Mouse (Mus musculus) forebrain, postnatal 0 days (tissue): ENCODE measurements around the gene Dnajc3. TPM values are rescaled to one million over a fixed set of nuclear protein-coding genes. Genes with fewer than 3 reads are reported as not detected.

Experiments used
- ATAC-seq: fragments of 200-750 bp; cut with Nextera tagmentation; 2 replicates; pipeline ENCODE4 v1.8.0; 2017; ENCODE audit warnings: mild to moderate bottlenecking, moderate library complexity
- DNase-seq: peaks from one replicate; pipeline ENCODE4 v3.0.0-alpha.2; 2015
- H3K27ac ChIP-seq: fragments of 300-500 bp; sonication (generic); 2 replicates; pipeline ENCODE4 v1.5.1; 2014; ENCODE audit warnings: low read depth, mild to moderate bottlenecking, antibody characterized with exemption, low read length, moderate library complexity, mixed read lengths
- H3K27me3 ChIP-seq: fragments of 300-500 bp; sonication (generic); 2 replicates; pipeline ENCODE4 v1.6.1; 2014; ENCODE audit warnings: mild to moderate bottlenecking, low read length, mixed read lengths; ENCODE audit not compliant: insufficient read depth
- H3K36me3 ChIP-seq: fragments of 300-500 bp; sonication (generic); 2 replicates; pipeline ENCODE4 v1.6.1; 2014; ENCODE audit warnings: mild to moderate bottlenecking, moderate library complexity; ENCODE audit not compliant: insufficient read depth
- H3K4me1 ChIP-seq: fragments of 300-500 bp; sonication (generic); 2 replicates; pipeline ENCODE4 v1.6.1; 2014; ENCODE audit warnings: antibody characterized with exemption; ENCODE audit not compliant: insufficient read depth
- H3K4me2 ChIP-seq: fragments of 300-500 bp; sonication (generic); 2 replicates; pipeline ENCODE4 v1.6.1; 2014; ENCODE audit warnings: low read depth, mild to moderate bottlenecking, moderate library complexity
- H3K4me3 ChIP-seq: fragments of 300-500 bp; sonication (generic); 2 replicates; pipeline ENCODE4 v1.5.1; 2014; ENCODE audit warnings: low read depth, low read length, mixed read lengths
- H3K9ac ChIP-seq: fragments of 300-500 bp; sonication (generic); 2 replicates; pipeline ENCODE4 v1.6.1; 2014; ENCODE audit warnings: mild to moderate bottlenecking
- H3K9me3 ChIP-seq: fragments of 300-500 bp; sonication (generic); 2 replicates; pipeline ENCODE4 v1.6.1; 2016; ENCODE audit warnings: low read length
- CTCF ChIP-seq: sonication (generic); IDR thresholded peaks from 2 replicates; pipeline ENCODE4 v1.5.1; 2016; ENCODE audit warnings: antibody characterized with exemption, control low read depth, low read depth
- WGBS: fragments of 180-500 bp; shearing (Covaris S2); extraction: QIAGEN DNeasy Blood & Tissue Kit; methylation state at CpG from one replicate; pipeline ENCODE4 v1.1.7; 2014; 5-methylcytosine and 5-hydroxymethylcytosine counted together
- polyA plus RNA-seq: library from polyadenylated mRNA; unstranded; fragments of >200 nt; fragmentation: Nextera tagmentation; extraction: Ambion mirVana; gene quantifications from 2 replicates; pipeline ENCODE4 v1.2.1, GENCODE M21; 2015
- total RNA-seq: library from RNA; depleted of rRNA; stranded (reverse); fragments of >200 nt; gene quantifications from 2 replicates; pipeline ENCODE4 v1.2.3, GENCODE M21; 2014

Dnajc3 gene
- total and polyA plus RNA-seq, 2 experiments from 2014 or later = 19.4 to 27.0 TPM

GRCm38 (mm10) chr14:118903867-118904562, 33.8 kb upstream of the Dnajc3 start:
- H3K27ac ChIP-seq = no peak overlapping the region
- DNase-seq = no peak

GRCm38 (mm10) chr14:118907592-118907991, 30.2 kb upstream of the Dnajc3 start:
- Histone ChIP-seq H3K4me2 (no peak overlapping the region), H3K9me3 (no peaks in the 10 kb centered on the region), H3K9ac (no peak overlapping the region), H3K27ac (no peak overlapping the region), H3K4me1 (no peaks in the 10 kb centered on the region), H3K4me3 (no peak overlapping the region), H3K36me3 (peaks cover 69% of the 10 kb centered on the region), H3K27me3 (no peaks in the 10 kb centered on the region)
- WGBS = 63% methylated on average over 8 of the region's 8 CpGs
- no peak for ATAC-seq
- TF ChIP-seq CTCF = no peak
- no peak for DNase-seq

More at GRCm38 (mm10) chr14:118903867-118904562, 33.8 kb upstream of the Dnajc3 start:
- peaks cover 71% of the 10 kb centered on the region for H3K36me3 ChIP-seq
- no peak overlapping the region for H3K4me3 ChIP-seq
- no peaks in the 10 kb centered on the region for H3K27me3 ChIP-seq
- 18% methylated on average over 6 of the region's 6 CpGs for WGBS
- no peaks in the 10 kb centered on the region for H3K9me3 ChIP-seq
- peak; percentile 61 for ATAC-seq
- H3K9ac ChIP-seq = no peak overlapping the region
- TF ChIP-seq CTCF = no peak
- H3K4me1 ChIP-seq = no peaks in the 10 kb centered on the region
- H3K4me2 ChIP-seq = no peak overlapping the region

GRCm38 (mm10) chr14:118909872-118910271, 27.9 kb upstream of the Dnajc3 start:
- H3K4me2 ChIP-seq = no peak overlapping the region
- H3K4me1 ChIP-seq = no peaks in the 10 kb centered on the region
- H3K4me3 ChIP-seq = no peak overlapping the region
- 94% methylated on average over 8 of the region's 8 CpGs for WGBS
- no peak overlapping the region for H3K9ac ChIP-seq
- DNase-seq (no peak), ATAC-seq (no peak)
- H3K9me3 ChIP-seq = no peaks in the 10 kb centered on the region
- H3K36me3 ChIP-seq = peaks cover 73% of the 10 kb centered on the region
- H3K27ac ChIP-seq = no peak overlapping the region
- TF ChIP-seq CTCF = no peak
- H3K27me3 ChIP-seq = no peaks in the 10 kb centered on the region

GRCm38 (mm10) chr14:118910332-118911222, 27.2 kb upstream of the Dnajc3 start:
- TF ChIP-seq CTCF = peak; percentile 77
- H3K9ac ChIP-seq = no peak overlapping the region
- ATAC-seq = peak; percentile 69
- no peak overlapping the region for H3K27ac ChIP-seq
- no peaks in the 10 kb centered on the region for H3K27me3 ChIP-seq
- H3K9me3 ChIP-seq = no peaks in the 10 kb centered on the region
- H3K4me1 ChIP-seq = no peaks in the 10 kb centered on the region
- no peak overlapping the region for H3K4me3 ChIP-seq
- peak; percentile 72 for DNase-seq
- WGBS = 66% methylated on average over 29 of the region's 29 CpGs
- no peak overlapping the region for H3K4me2 ChIP-seq
- H3K36me3 ChIP-seq = peaks cover 67% of the 10 kb centered on the region

- Histone ChIP-seq H3K4me3 (no peak overlapping the region), H3K36me3 (peaks cover 69% of the 10 kb centered on the region), H3K4me1 (no peaks in the 10 kb centered on the region), H3K9me3 (no peaks in the 10 kb centered on the region), H3K4me2 (no peak overlapping the region), H3K9ac (no peak overlapping the region), H3K27ac (no peak overlapping the region), H3K27me3 (no peaks in the 10 kb centered on the region)
- DNase-seq (no peak), ATAC-seq (no peak)
- 84% methylated on average over 6 of the region's 6 CpGs for WGBS
- no peak for TF ChIP-seq CTCF
Measured at GRCm38 (mm10) chr14:118911521-118911920, 26.3 kb upstream of the Dnajc3 start.

- Histone ChIP-seq H3K9me3 (no peaks in the 10 kb centered on the region), H3K9ac (no peak overlapping the region), H3K4me3 (no peak overlapping the region), H3K4me2 (no peak overlapping the region), H3K27me3 (no peaks in the 10 kb centered on the region), H3K4me1 (no peaks in the 10 kb centered on the region), H3K27ac (no peak overlapping the region), H3K36me3 (peaks cover 57% of the 10 kb centered on the region)
- DNase-seq (no peak), ATAC-seq (no peak)
- TF ChIP-seq CTCF = no peak
- WGBS = 93% methylated on average over 5 of the region's 5 CpGs
Measured at GRCm38 (mm10) chr14:118913651-118914050, 24.1 kb upstream of the Dnajc3 start.

GRCm38 (mm10) chr14:118919025-118919424, 18.8 kb upstream of the Dnajc3 start:
- peak; percentile 66 for TF ChIP-seq CTCF
- Histone ChIP-seq H3K9ac (no peak overlapping the region), H3K27ac (no peak overlapping the region), H3K9me3 (no peaks in the 10 kb centered on the region), H3K4me3 (no peak overlapping the region), H3K4me1 (peaks cover 25% of the 10 kb centered on the region), H3K4me2 (no peak overlapping the region), H3K27me3 (no peaks in the 10 kb centered on the region), H3K36me3 (peaks cover 24% of the 10 kb centered on the region)
- ATAC-seq (0 out of 2 replicates have a peak, but pooled peaks have one; percentile 21), DNase-seq (no peak)
- 68% methylated on average over 8 of the region's 8 CpGs for WGBS
